Mouse (Mus musculus): ENCODE results near the gene Muc1.

Gene Muc1

DNA sequence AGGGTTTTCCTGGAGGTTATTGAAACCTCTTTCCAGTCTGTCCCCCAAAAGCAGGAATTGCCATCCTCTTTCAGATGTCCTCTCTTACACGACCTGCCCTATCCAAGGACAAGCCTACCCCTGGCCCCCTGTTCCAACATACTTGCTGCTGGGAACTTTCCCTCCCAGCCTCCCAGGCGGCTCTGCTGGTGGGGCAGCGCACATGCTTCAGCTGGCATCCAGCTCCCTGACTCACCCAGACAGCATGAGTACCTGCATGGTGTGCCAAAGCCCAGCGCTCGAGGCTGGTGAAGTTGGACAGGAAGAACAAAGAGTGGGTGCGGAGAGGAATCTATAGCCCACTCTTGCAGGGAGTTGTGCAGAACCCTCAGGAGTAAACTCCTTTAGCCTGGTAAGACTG, 42.0 kb downstream of the Muc1 start:
- DNase-seq (ENCODE audit: low spot score), result no peak

DNA sequence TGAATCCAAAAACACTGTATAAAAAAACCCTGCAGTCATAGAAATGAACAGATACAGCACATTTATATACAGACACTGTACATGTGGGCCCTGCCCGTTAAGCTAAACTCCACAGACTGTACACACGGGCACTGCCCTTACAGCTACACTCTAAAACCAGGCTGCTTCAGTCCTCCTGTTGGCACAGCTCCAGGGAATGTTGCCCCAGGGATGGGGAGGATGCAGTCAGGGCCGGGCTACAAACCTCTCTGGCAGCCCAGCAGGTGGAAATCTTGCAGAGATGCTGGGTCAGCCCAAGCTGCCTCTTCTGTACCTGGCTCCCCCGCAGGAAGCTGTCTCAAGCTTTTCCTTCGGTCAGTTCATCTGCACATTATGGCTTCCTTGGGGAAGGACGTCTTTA, 42.9 kb downstream of the Muc1 start:
- no peak for DNase-seq (ENCODE audit: low spot score)

DNA sequence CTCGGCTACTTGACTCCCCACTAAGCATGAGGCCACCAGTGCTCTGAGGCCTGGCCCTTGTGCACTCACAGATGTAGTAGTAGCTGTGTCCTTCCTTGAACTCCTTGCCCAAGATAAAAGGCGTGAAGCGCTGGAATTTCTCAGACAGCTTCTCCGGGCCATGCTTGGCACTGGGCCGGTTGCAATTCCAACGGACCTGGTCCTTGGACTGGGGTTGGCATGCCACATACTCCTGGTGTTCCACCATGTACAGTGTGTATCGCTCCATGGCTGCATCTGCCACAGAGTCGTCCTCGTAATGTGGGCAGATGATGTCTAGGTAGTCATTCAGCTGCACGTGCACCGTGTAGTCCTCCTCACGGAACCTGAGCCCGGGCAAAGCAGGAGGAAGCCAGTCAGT, 47.2 kb downstream of the Muc1 start:
- DNase-seq (ENCODE audit: low spot score), result no peak

GRCm38 (mm10) chr3:89277281-89278021, 48.6 kb downstream of the Muc1 start:
- DNase-seq (ENCODE audit: low spot score), result no peak

- no peak for DNase-seq (ENCODE audit: low spot score)
These were observed 49.2 kb downstream of the Muc1 start for GRCm38 (mm10) chr3:89278107-89278506.

GRCm38 (mm10) chr3:89278643-89279042, 49.8 kb downstream of the Muc1 start:
- DNase-seq (ENCODE audit: low spot score), result no peak

DNA sequence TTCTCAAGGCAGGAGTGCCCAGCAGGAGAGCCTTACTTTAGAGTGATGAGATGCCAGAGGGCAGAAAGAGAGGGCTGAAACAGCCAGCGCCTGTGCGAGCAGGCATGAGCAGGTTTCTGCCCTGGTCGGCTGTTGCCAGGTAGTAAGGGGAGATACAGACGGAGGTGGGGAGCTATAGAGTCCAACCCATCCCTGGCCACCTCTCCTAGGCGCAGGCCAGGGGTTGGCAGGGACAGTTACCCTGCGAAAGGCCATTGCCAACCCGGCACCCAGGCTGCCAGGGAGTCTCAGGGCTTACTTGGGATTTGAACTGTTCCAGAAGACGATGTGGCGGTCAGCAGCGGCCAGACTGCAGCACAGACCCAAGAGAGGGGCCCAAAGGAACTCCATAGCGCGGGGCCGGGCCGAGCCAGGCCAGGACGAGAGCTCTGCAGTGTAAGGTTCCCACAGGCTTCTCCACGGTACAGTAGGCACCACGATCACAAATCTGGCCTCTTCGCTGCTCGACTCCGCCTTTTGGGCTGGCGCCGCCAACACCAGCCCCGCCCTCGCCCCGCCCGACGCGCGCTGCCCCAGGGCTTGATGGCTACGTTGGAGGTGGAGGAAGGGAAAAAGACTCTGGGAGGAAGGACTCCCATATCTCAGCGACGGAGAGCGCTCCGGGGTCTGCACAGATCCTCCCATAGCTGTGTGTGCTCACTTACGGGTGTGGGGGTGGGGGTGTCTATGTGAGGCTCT, 50.5 kb downstream of the Muc1 start:
- DNase-seq (ENCODE audit: low spot score), result peak; percentile 79

DNA sequence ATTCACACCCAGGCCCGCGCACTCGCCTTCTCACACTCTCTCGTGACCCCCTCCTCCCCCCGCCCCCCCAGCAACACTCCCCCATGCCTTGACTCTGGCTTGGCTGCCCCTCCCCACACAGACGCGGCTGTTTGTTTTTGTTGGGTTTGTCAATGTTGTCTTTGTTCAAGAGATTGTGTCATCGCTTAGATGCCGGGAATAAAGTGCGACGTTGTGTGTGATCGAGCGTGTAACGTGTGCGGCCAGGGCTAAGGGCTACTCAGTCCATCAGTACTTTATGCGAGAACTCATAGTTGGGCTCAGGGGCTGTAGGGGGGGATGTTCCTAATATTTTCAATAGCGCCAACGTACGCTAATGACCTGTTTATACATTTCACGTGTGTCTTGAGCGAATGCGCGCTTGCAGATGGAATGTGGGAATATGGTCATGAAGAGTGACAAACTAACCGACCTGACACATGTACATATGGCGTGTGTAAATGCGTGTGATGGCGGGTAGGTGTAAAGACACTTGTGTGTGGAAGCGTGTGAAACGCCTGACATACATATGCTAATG, 51.3 kb downstream of the Muc1 start:
- DNase-seq (ENCODE audit: low spot score), result peak; percentile 52

GRCm38 (mm10) chr3:89280606-89281511, 52.0 kb downstream of the Muc1 start, which contains the start of gene Efna1:
Efna1 (minus strand) TSS chr3:89281142.
- DNase-seq (ENCODE audit: low spot score), result peak; percentile 60

DNA sequence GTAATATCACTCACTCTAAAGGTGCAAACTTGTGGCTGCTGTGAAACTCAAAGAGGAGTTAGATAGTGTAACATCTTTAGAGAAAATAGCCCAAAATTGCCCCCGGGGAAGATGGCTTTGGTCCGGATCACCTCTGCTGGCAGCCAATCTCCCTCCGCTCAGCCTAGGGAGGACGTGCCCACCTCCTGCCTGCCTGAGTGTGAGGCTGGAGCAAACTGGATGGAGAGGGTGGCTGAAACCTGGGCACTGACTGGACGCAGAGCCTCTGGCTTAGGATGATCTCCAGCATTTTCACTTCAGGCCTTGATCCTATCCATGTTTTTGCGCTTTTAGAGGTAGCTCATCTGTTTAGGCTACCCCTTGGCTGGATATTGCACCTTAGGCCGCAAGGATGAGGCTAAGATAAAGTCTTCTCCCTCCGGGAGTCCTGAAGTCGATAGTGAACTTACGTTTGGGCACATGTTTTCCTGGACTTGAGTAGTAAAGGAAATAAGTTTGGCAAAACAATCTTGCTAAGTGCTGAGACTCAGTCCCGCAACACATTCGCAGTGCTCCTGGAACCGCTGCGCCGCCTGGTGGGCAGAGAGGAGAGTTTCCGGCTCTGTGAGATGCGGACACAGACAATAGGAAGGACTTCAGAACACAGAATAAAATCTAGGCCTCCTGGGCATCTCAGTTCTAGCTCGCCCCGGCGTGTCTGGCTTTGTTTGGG, 52.9 kb downstream of the Muc1 start:
- DNase-seq (ENCODE audit: low spot score), result peak; percentile 91

- DNase-seq (ENCODE audit: low spot score), result no peak
These were observed 53.4 kb downstream of the Muc1 start for GRCm38 (mm10) chr3:89282291-89282643.

Data from retina, embryonic 14.5 days (tissue).